Mouse (Mus musculus) liver, embryonic 14.5 days (tissue): ENCODE measurements around the gene Cmtr2. TPM values are rescaled to one million over a fixed set of nuclear protein-coding genes. Genes with fewer than 3 reads are reported as not detected.
A peak's percentile ranks its signal among the peaks of the same experiment; 100 is the strongest.

Experiments used
- ATAC-seq: fragments of 200-750 bp; cut with Nextera tagmentation; 2 replicates; pipeline ENCODE4 v1.8.0; 2017; ENCODE audit warnings: moderate number of reproducible peaks, mild to moderate bottlenecking, moderate library complexity; ENCODE audit not compliant: insufficient read depth
- DNase-seq, 3 experiments: peaks; one replicate each; pipeline ENCODE4 v3.0.0-alpha.2; 2012 to 2013; ENCODE audit warnings: low read depth in 3 of 3, low spot score in 3 of 3
- H3K27ac ChIP-seq: fragments of 300-500 bp; sonication (generic); 2 replicates; pipeline ENCODE4 v1.5.1; 2014; ENCODE audit warnings: moderate library complexity, mild to moderate bottlenecking, control low read depth, inconsistent platforms
- H3K27me3 ChIP-seq: fragments of 300-500 bp; sonication (generic); 2 replicates; pipeline ENCODE4 v1.6.1; 2014; ENCODE audit warnings: mild to moderate bottlenecking, low read length, moderate library complexity; ENCODE audit not compliant: control insufficient read depth, insufficient read depth
- H3K36me3 ChIP-seq: fragments of 300-500 bp; sonication (generic); replicated peaks from 2 replicates; pipeline ENCODE4 v1.6.1; 2014; ENCODE audit warnings: low read depth; ENCODE audit not compliant: control insufficient read depth, insufficient read depth
- H3K4me1 ChIP-seq, 2 experiments: fragments of 200-500 bp in 1 of 2; fragments of 300-500 bp in 1 of 2; sonication (generic) in 1 of 2; replicated peaks; 2 replicates each; pipeline ENCODE4 v1.6.1; 2012 to 2014; ENCODE audit warnings: antibody characterized with exemption in 1 of 2, inconsistent platforms in 1 of 2, low read length in 1 of 2; ENCODE audit not compliant: control insufficient read depth in 2 of 2, insufficient read depth in 2 of 2
- H3K4me2 ChIP-seq: fragments of 300-500 bp; sonication (generic); 2 replicates; pipeline ENCODE4 v1.6.1; 2014; ENCODE audit warnings: low read depth, mild to moderate bottlenecking, control low read depth, moderate library complexity
- H3K4me3 ChIP-seq, 2 experiments: fragments of 200-500 bp in 1 of 2; fragments of 300-500 bp in 1 of 2; sonication (generic) in 1 of 2; 2 replicates each; pipeline ENCODE4 v1.5.1; 2012 to 2014; ENCODE audit warnings: low read depth in 2 of 2, low read length in 2 of 2, mild to moderate bottlenecking in 2 of 2, control low read depth in 1 of 2, inconsistent platforms in 1 of 2, moderate library complexity in 1 of 2; ENCODE audit not compliant: insufficient read depth in 1 of 2
- H3K9ac ChIP-seq: fragments of 300-500 bp; sonication (generic); replicated peaks from 2 replicates; pipeline ENCODE4 v1.6.1; 2014; ENCODE audit warnings: mild to moderate bottlenecking, control low read depth, moderate library complexity
- H3K9me3 ChIP-seq: fragments of 300-500 bp; sonication (generic); 2 replicates; pipeline ENCODE4 v1.6.1; 2016; ENCODE audit warnings: low read length, mixed read lengths; ENCODE audit not compliant: control insufficient read depth
- CTCF ChIP-seq: IDR thresholded peaks from 2 replicates; pipeline ENCODE4 v1.5.1; 2016; ENCODE audit warnings: antibody characterized with exemption, low read depth, control low read depth
- EP300 ChIP-seq: IDR thresholded peaks from 2 replicates; pipeline ENCODE4 v1.6.1; 2016; ENCODE audit warnings: antibody characterized with exemption, low read depth
- WGBS: fragments of 180-500 bp; shearing (Covaris S2); extraction: QIAGEN DNeasy Blood & Tissue Kit; methylation state at CpG from one replicate; pipeline ENCODE4 v1.1.7; 2014; ENCODE audit not compliant: insufficient replicate concordance; 5-methylcytosine and 5-hydroxymethylcytosine counted together
- polyA plus RNA-seq, 2 experiments: library from polyadenylated mRNA; depleted of rRNA in 1 of 2; stranded (reverse) in 1 of 2; unstranded in 1 of 2; fragments of >200 nt; fragmentation: Nextera tagmentation in 1 of 2; extraction: Ambion mirVana in 1 of 2; gene quantifications; 2 replicates each; pipeline versions ENCODE4 v1.2.1 to v1.2.3; 2012 to 2014

The Cmtr2 gene
- polyA plus RNA-seq, 2 experiments = 2.5 to 3.1 TPM

- Histone ChIP-seq H3K4me2 (peak overlapping the region; percentile 54), H3K27me3 (no peaks in the 10 kb centered on the region), H3K27ac (no peak overlapping the region), H3K9me3 (no peaks in the 10 kb centered on the region; the same call in 1 of the 2 replicates), H3K4me1 (peaks cover 3 to 8% of the 10 kb centered on the region in 2 experiments; a peak in 2 of 4 replicates), H3K36me3 (peaks cover 13% of the 10 kb centered on the region), H3K9ac (no peak overlapping the region), H3K4me3 (peak overlapping the region; percentile 30 to 60; a peak in 3 of 4 replicates)
- TF ChIP-seq CTCF (no peak), EP300 (no peak)
- no peak for DNase-seq
- 8% methylated on average over 5 of the region's 5 CpGs for WGBS
- no peak for ATAC-seq
Observed at GRCm38 (mm10) chr8:110218511-110218910, 3.0 kb downstream of the Cmtr2 start.

- H3K4me1 ChIP-seq = peaks cover 3 to 8% of the 10 kb centered on the region in 2 experiments; a peak in 2 of 4 replicates
- TF ChIP-seq EP300 (no peak), CTCF (no peak)
- no peak overlapping the region for H3K4me2 ChIP-seq
- no peak overlapping the region for H3K4me3 ChIP-seq
- ATAC-seq (no peak), DNase-seq (no peak)
- H3K9me3 ChIP-seq = no peaks in the 10 kb centered on the region; the same call in 1 of the 2 replicates
- no peak overlapping the region for H3K9ac ChIP-seq
- H3K27me3 ChIP-seq = no peaks in the 10 kb centered on the region
- 81% methylated on average over 14 of the region's 14 CpGs for WGBS
- no peak overlapping the region for H3K27ac ChIP-seq
- H3K36me3 ChIP-seq = peaks cover 13% of the 10 kb centered on the region
Observed at GRCm38 (mm10) chr8:110220936-110221335, 5.5 kb downstream of the Cmtr2 start.

GRCm38 (mm10) chr8:110230803-110231202, 15.3 kb downstream of the Cmtr2 start:
- no peak overlapping the region for H3K4me3 ChIP-seq
- no peak overlapping the region for H3K27ac ChIP-seq
- no peaks in the 10 kb centered on the region for H3K9me3 ChIP-seq
- no peaks in the 10 kb centered on the region for H3K27me3 ChIP-seq
- ATAC-seq = no peak
- DNase-seq = no peak
- no peak overlapping the region for H3K9ac ChIP-seq
- no peaks in the 10 kb centered on the region for H3K36me3 ChIP-seq
- H3K4me2 ChIP-seq = no peak overlapping the region
- no peak for TF ChIP-seq EP300
- TF ChIP-seq CTCF = no peak
- WGBS = 58% methylated on average over 6 of the region's 6 CpGs
- H3K4me1 ChIP-seq = no peaks in the 10 kb centered on the region

- Histone ChIP-seq H3K9ac (no peak overlapping the region), H3K4me2 (no peak overlapping the region), H3K4me3 (no peak overlapping the region), H3K9me3 (no peaks in the 10 kb centered on the region), H3K36me3 (no peaks in the 10 kb centered on the region), H3K4me1 (no peaks in the 10 kb centered on the region), H3K27ac (no peak overlapping the region), H3K27me3 (no peaks in the 10 kb centered on the region)
- 41% methylated on average over 7 of the region's 7 CpGs for WGBS
- DNase-seq (no peak), ATAC-seq (no peak)
- no peak for TF ChIP-seq CTCF
Observed at GRCm38 (mm10) chr8:110242278-110243177, 27.1 kb downstream of the Cmtr2 start.

GRCm38 (mm10) chr8:110244566-110244965, 29.1 kb downstream of the Cmtr2 start:
- Histone ChIP-seq H3K9me3 (no peaks in the 10 kb centered on the region), H3K27me3 (no peaks in the 10 kb centered on the region), H3K4me2 (no peak overlapping the region), H3K36me3 (no peaks in the 10 kb centered on the region), H3K9ac (no peak overlapping the region), H3K4me3 (no peak overlapping the region), H3K4me1 (no peaks in the 10 kb centered on the region), H3K27ac (no peak overlapping the region)
- DNase-seq (no peak), ATAC-seq (no peak)
- WGBS = 30% methylated on average over 2 of the region's 2 CpGs
- no peak for TF ChIP-seq CTCF
- TF ChIP-seq EP300 = no peak
